Mouse (Mus musculus) limb, embryonic 12.5 days (tissue): ENCODE results near the gene Coasy. TPM values are rescaled to one million over a fixed set of nuclear protein-coding genes. Genes with fewer than 3 reads are reported as not detected.

Source experiments
- ATAC-seq: fragments of 200-750 bp; cut with Nextera tagmentation; 2 replicates; pipeline ENCODE4 v1.8.0; 2017; ENCODE audit warnings: low read depth, moderate TSS enrichment; ENCODE audit not compliant: insufficient number of reproducible peaks, insufficient read depth, low FRiP score, low TSS enrichment
- H3K27ac ChIP-seq: fragments of 300-500 bp; sonication (generic); 2 replicates; pipeline ENCODE4 v1.5.1; 2016; ENCODE audit warnings: mild to moderate bottlenecking, moderate library complexity
- H3K27me3 ChIP-seq: fragments of 300-500 bp; sonication (generic); 2 replicates; pipeline ENCODE4 v1.6.1; 2016; ENCODE audit warnings: mild to moderate bottlenecking, moderate library complexity
- H3K36me3 ChIP-seq: fragments of 300-500 bp; sonication (generic); 2 replicates; pipeline ENCODE4 v1.6.1; 2016; ENCODE audit warnings: mild to moderate bottlenecking, moderate library complexity
- H3K4me1 ChIP-seq: fragments of 300-500 bp; sonication (generic); replicated peaks from 2 replicates; pipeline ENCODE4 v1.6.1; 2016
- H3K4me2 ChIP-seq: fragments of 300-500 bp; sonication (generic); 2 replicates; pipeline ENCODE4 v1.6.1; 2016; ENCODE audit warnings: mild to moderate bottlenecking, moderate library complexity
- H3K4me3 ChIP-seq: fragments of 300-500 bp; sonication (generic); replicated peaks from 2 replicates; pipeline ENCODE4 v1.5.1; 2016; ENCODE audit warnings: mild to moderate bottlenecking
- H3K9ac ChIP-seq: fragments of 300-500 bp; sonication (generic); replicated peaks from 2 replicates; pipeline ENCODE4 v1.6.1; 2016; ENCODE audit warnings: mild to moderate bottlenecking, moderate library complexity
- H3K9me3 ChIP-seq: fragments of 300-500 bp; sonication (generic); 2 replicates; pipeline ENCODE4 v1.6.1; 2016; ENCODE audit warnings: mild to moderate bottlenecking, moderate library complexity
- WGBS: fragments of 180-500 bp; shearing (Covaris S2); methylation state at CpG from one replicate; pipeline ENCODE4 v1.1.7; 2016; 5-methylcytosine and 5-hydroxymethylcytosine counted together
- polyA plus RNA-seq: library from polyadenylated mRNA; unstranded; fragments of >200 nt; fragmentation: Nextera tagmentation; extraction: Ambion mirVana; gene quantifications from 2 replicates; pipeline ENCODE4 v1.2.1, GENCODE M21; 2016

Coasy gene
- polyA plus RNA-seq, 1 experiment from 2014 or later = 43.6 TPM

DNA sequence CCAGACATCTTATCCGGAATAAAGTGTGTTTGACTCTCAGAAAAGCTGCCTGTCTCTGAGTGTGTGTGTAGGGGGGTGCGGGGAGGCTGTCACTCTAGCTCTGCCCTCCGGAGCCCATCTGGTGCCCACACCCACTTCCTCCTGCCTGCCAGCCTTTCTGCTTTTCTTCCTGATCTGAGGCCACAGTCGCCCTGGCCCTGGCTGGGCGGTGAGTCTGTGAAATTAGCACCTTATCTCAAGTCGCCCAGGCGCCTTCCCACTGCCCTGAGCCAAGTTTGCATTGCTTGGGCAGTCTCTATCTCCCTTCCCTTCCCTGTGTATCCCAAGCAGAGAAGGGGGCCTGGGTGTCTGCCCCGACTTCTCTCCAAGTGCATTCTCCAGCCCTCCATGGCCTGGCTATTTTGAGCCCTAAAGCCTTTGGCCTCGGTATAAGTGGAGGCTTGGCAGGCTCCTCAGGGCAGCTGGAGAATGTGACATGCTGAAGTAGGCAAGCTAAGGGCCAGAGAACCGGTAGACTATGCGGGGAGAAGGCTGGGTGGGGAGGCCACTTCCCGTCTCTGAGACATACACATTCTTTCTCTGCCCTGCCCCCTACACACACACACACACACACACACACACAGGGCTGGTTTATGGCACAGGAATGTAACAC, 18.6 kb upstream of the Coasy start:
- Histone ChIP-seq H3K4me2 (no peak overlapping the region), H3K9me3 (no peaks in the 10 kb centered on the region), H3K4me1 (peaks cover 19% of the 10 kb centered on the region), H3K9ac (no peak overlapping the region; the same call in 1 of the 2 replicates), H3K4me3 (no peak overlapping the region), H3K27ac (peak overlapping the region; percentile 90), H3K27me3 (peaks cover 6% of the 10 kb centered on the region; the same call in 1 of the 2 replicates), H3K36me3 (peaks cover 43% of the 10 kb centered on the region)
- WGBS = 30% methylated on average over 12 of the region's 12 CpGs
- no peak for ATAC-seq

DNA sequence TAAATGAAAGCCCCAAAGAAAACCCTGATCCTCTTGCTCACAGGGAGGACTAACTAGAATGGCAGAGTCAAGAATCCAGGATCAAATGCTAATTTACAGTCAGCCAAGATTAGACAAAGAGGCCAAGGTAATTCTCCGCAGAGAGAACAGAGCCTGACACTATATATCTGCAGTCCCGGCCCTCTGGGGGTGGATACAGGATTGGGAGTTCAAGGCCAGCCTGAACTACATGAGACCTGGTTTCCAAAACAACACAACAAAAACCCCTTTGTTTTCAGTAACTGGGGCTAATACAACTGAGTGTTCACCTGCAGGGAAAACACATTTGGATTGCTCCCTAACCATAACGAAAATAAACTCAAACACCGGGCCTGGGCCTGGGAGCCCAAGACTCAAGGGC, 17.9 kb upstream of the Coasy start:
- H3K9me3 ChIP-seq = no peaks in the 10 kb centered on the region
- peak overlapping the region; percentile 90 for H3K27ac ChIP-seq
- no peak for ATAC-seq
- no peak overlapping the region for H3K4me2 ChIP-seq
- 79% methylated on average over 4 of the region's 4 CpGs for WGBS
- peaks cover 37% of the 10 kb centered on the region for H3K36me3 ChIP-seq
- peaks cover 12% of the 10 kb centered on the region for H3K27me3 ChIP-seq
- H3K4me3 ChIP-seq = no peak overlapping the region
- H3K4me1 ChIP-seq = peaks cover 22% of the 10 kb centered on the region
- H3K9ac ChIP-seq = no peak overlapping the region

DNA sequence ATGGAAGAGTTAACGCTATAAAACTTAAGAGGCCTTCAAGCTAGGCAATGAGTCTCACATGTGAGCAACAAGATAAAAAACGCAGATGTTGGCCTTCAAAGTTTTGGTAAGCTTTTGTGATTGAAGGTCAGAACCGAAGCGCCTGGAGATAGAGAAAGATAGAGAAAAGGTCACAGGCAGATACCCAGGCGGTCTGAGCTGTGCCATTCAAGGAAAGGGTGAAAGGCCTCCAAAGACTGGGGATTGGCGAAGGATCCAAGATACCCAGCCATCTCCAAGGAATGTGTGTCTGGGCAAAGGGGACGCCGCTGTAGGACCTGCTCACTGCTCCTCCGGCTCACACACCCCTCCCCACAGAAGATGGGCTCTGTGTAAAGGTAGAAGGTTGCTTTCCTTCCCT, 17.4 kb upstream of the Coasy start:
- Histone ChIP-seq H3K27me3 (peaks cover 12% of the 10 kb centered on the region), H3K27ac (no peak overlapping the region), H3K9me3 (no peaks in the 10 kb centered on the region), H3K4me1 (peaks cover 23% of the 10 kb centered on the region), H3K4me2 (no peak overlapping the region), H3K9ac (no peak overlapping the region), H3K36me3 (peaks cover 31% of the 10 kb centered on the region), H3K4me3 (no peak overlapping the region)
- WGBS = 95% methylated on average over 9 of the region's 9 CpGs
- no peak for ATAC-seq

DNA sequence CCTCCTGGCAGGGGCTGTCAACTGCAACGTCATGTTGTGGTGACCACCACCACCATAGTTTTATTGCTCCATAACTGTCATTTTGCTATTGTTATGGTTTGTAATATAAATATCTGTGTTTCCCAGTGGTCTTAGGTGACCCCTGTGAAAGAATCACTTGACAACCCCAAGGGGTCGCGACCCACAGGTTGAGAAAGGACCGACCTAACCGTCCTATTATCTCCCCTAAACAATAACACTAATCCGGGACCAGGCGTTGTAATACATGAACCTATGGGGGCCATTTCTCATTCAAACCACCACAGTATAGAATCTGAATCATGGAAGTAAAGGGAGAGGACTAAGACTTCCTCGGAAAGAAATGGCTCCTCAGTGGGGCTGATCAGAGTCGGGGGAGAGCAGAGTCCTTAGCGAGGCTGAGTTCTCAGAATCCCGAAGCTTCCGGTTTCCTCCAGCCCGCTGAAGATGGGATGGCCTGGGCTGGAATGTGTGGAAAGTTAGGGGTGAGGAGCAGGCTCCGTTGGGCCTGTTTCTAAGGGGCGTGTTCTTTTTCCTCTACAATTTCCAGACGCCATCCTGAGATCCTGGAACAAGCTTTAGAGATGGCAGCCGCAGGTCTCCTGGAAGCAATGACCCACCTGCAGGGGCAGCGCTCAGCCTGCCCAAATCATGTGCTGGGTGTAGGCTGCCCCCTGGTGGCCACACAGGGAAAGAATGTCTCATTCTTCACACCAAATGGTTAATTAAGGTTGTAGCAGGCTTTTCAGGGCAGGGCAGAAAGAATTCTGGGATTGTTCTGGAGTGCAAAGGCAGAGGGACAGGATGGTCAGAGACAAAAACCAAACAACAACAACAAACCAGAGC, 15.6 kb upstream of the Coasy start:
- peak overlapping the region; percentile 52 for H3K4me2 ChIP-seq
- peaks cover 25% of the 10 kb centered on the region for H3K27me3 ChIP-seq
- no peaks in the 10 kb centered on the region for H3K9me3 ChIP-seq
- no peak overlapping the region for H3K27ac ChIP-seq
- peaks cover 17% of the 10 kb centered on the region for H3K36me3 ChIP-seq
- H3K4me1 ChIP-seq = peaks cover 33% of the 10 kb centered on the region
- 26% methylated on average over 18 of the region's 18 CpGs for WGBS
- peak overlapping the region; percentile 20; the same call in 1 of the 2 replicates for H3K4me3 ChIP-seq
- peak overlapping the region; percentile 23; the same call in 1 of the 2 replicates for H3K9ac ChIP-seq
- ATAC-seq = peak; percentile 22; the same call in 1 of the 2 replicates

DNA sequence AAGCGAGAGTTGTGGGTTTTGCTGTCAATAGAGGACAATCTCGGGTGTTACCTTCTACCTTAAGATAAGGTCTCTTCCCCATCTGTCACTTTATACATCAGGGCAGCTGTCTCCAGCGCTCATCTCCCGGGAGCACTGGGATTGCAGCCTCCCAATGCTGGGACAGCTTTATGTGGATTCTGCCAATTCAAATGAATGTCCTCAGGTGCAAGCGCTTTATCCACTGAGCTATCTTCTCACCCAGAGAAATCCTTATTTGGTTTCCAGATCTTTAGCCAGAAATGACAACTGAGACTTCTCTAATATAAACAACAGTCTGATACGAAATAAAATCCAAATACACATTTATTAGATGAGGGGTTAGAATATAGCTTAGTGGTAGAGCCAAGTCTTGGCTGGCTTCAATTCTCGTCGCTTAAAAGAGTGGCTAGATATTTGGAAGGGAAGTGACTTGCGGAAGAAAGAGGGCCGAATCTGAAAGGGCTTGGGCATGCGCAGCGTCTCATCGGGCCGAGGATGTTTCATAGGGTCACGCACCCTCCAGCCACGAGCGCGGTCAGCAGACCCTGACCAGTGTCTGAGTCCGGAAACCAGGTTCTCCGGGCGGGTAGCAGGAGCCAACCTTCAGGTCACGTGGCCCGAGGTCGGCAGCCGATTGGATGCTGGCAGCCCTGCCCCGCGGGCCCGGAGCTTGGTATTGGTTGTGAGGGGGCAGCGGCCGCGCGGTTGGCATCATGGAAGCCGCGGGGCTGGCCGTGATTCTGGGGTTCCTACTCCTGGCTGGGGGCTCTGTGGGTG, 12.8 kb upstream of the Coasy start, which contains the start of gene Naglu:
TSS of gene Naglu (plus strand) at position 622 of the 798 bp plus-strand sequence.
- peaks cover 14% of the 10 kb centered on the region for H3K4me1 ChIP-seq
- WGBS = 5% methylated on average over 35 of the region's 35 CpGs
- no peaks in the 10 kb centered on the region for H3K36me3 ChIP-seq
- peak within 1 kb of the TSS; percentile 79 for H3K9ac ChIP-seq
- peak; percentile 62; the same call in 1 of the 2 replicates for ATAC-seq
- H3K4me3 ChIP-seq = peak within 1 kb of the TSS; percentile 77
- no peak within 1 kb of the TSS for H3K27ac ChIP-seq
- peak within 1 kb of the TSS; percentile 99 for H3K4me2 ChIP-seq
- no peaks in the 10 kb centered on the region for H3K9me3 ChIP-seq
- peaks cover 39% of the 10 kb centered on the region for H3K27me3 ChIP-seq

DNA sequence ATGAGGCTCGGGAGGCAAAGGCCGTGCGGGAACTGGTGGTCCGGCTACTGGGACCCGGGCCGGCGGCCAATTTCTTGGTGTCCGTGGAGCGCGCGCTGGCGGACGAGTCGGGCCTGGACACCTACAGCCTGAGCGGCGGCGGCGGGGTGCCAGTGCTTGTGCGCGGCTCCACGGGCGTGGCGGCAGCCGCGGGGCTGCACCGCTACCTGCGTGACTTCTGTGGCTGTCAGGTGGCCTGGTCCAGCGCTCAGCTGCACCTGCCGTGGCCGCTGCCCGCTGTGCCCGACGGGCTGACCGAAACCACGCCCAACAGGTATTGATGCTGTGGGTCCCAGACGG, 12.2 kb upstream of the Coasy start:
- Histone ChIP-seq H3K27ac (no peak overlapping the region), H3K9ac (peak overlapping the region; percentile 79), H3K36me3 (no peaks in the 10 kb centered on the region), H3K4me2 (peak overlapping the region; percentile 99), H3K4me1 (peaks cover 14% of the 10 kb centered on the region), H3K9me3 (no peaks in the 10 kb centered on the region), H3K4me3 (peak overlapping the region; percentile 77), H3K27me3 (peaks cover 39% of the 10 kb centered on the region)
- under 1% methylated on average over 31 of the region's 36 CpGs for WGBS
- peak; percentile 64; the same call in 1 of the 2 replicates for ATAC-seq

DNA sequence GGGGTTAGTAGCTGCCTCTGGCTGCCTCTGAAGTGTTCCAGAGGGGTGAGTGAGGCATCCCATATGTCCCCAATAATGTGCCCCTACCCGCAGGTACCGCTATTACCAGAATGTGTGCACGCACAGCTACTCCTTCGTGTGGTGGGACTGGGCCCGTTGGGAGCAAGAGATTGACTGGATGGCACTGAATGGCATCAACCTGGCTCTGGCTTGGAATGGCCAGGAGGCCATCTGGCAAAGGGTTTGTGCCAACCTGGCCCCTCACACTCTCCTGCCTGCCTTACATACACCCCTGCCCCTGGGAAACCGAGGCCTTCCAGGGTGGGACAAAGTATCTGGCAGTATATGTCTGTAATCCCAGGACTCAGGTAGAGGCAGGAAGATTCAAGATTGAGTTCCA, 11.4 kb upstream of the Coasy start:
- peak overlapping the region; percentile 99 for H3K4me2 ChIP-seq
- H3K27ac ChIP-seq = no peak overlapping the region
- no peak overlapping the region for H3K9ac ChIP-seq
- 80% methylated on average over 6 of the region's 6 CpGs for WGBS
- H3K9me3 ChIP-seq = no peaks in the 10 kb centered on the region
- H3K27me3 ChIP-seq = peaks cover 41% of the 10 kb centered on the region
- H3K4me1 ChIP-seq = peaks cover 14% of the 10 kb centered on the region
- ATAC-seq = no peak
- peak overlapping the region; percentile 77 for H3K4me3 ChIP-seq
- H3K36me3 ChIP-seq = no peaks in the 10 kb centered on the region

DNA sequence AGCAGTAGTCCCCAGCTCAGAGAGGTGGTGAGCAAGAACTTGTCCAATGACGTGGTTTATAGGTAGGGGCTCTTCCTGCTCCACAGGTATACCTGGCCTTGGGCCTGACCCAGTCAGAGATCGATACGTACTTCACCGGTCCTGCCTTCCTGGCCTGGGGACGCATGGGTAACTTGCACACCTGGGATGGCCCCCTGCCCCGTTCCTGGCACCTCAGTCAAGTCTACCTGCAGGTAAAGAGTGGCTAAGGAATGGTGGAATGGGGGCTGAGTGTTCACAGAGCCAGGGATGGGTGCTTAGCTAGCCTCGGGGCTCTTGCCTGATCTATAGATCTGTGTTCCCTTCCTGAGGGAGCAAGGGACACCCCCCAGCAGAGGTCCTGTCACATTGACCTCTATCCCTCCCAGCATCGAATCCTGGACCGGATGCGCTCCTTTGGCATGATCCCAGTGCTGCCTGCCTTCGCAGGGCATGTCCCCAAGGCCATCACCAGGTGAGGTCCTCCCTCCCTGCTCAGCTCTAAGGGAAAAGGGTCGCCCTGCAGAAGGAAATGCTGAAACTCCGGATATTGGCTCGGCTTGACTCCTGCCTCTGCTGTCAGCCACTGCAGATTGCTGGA, 10.4 kb upstream of the Coasy start:
- Histone ChIP-seq H3K27me3 (peaks cover 50% of the 10 kb centered on the region), H3K9me3 (no peaks in the 10 kb centered on the region), H3K4me3 (no peak overlapping the region), H3K36me3 (no peaks in the 10 kb centered on the region), H3K9ac (no peak overlapping the region), H3K4me1 (peaks cover 14% of the 10 kb centered on the region), H3K27ac (no peak overlapping the region), H3K4me2 (no peak overlapping the region)
- no peak for ATAC-seq
- WGBS = 67% methylated on average over 14 of the region's 14 CpGs

DNA sequence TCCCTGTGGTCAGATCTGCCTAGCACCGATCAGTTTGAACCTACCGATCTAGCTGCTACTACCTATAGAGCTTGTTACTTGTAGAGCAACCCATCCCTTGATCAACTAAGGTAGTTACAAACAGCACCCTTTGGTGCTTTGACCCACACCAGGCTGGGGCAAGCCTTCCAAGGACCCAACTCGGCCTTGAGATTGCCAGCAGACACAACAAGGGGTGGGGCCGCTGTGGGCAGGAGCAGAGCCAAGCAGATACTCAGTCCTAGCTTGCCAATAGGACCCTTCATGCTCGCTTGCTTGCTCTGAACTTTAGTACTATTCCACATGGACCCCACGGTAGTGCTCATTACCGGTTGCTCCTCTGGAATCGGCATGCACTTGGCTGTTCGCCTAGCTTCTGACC, 4.2 kb upstream of the Coasy start, which contains the start of gene Hsd17b1:
TSS of gene Hsd17b1 (plus strand) at position 291 of the 400 bp plus-strand sequence.
- no peak within 1 kb of the TSS; the same call in 1 of the 2 replicates for H3K4me2 ChIP-seq
- H3K4me1 ChIP-seq = peaks cover 8% of the 10 kb centered on the region
- H3K4me3 ChIP-seq = 0 out of 2 replicates have a peak within 1 kb of the TSS, but pooled peaks have one; percentile 16
- no peaks in the 10 kb centered on the region for H3K36me3 ChIP-seq
- H3K9me3 ChIP-seq = no peaks in the 10 kb centered on the region
- no peak within 1 kb of the TSS for H3K9ac ChIP-seq
- WGBS = 71% methylated on average over 9 of the region's 9 CpGs
- H3K27me3 ChIP-seq = peaks cover 69% of the 10 kb centered on the region
- no peak within 1 kb of the TSS for H3K27ac ChIP-seq
- ATAC-seq = no peak

DNA sequence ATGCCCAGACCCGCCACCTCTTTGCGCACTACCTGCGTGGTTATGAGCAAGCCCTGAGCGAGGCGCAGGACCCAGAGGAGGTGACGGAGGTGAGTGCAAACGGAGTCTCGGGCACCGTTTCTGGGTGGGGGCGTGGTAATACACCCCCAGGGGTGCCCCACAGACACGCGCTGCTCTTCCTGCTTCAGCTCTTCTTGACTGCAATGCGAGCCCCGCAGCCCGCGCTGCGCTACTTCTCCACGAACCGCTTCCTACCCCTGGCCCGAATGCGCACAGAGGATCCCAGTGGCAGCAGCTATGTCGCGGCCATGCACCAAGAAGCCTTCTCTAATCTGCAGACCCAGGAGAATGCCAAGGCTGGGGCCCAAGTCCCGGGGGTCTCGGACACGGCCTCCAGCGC, 2.6 kb upstream of the Coasy start:
- peak overlapping the region; percentile 11 for H3K4me2 ChIP-seq
- no peak for ATAC-seq
- no peak overlapping the region for H3K27ac ChIP-seq
- peaks cover 2% of the 10 kb centered on the region for H3K36me3 ChIP-seq
- no peak overlapping the region for H3K9ac ChIP-seq
- WGBS = 3% methylated on average over 27 of the region's 27 CpGs
- H3K27me3 ChIP-seq = peaks cover 62% of the 10 kb centered on the region
- H3K4me1 ChIP-seq = peaks cover 14% of the 10 kb centered on the region
- peak overlapping the region; percentile 16; the same call in 1 of the 2 replicates for H3K4me3 ChIP-seq
- H3K9me3 ChIP-seq = no peaks in the 10 kb centered on the region
